Mouse (Mus musculus): Measurements from ENCODE around the gene AC124108.1. TPM values are rescaled to one million over a fixed set of nuclear protein-coding genes. Genes with fewer than 3 reads are reported as not detected.

The AC124108.1 gene
- total RNA-seq, 1 experiment = 5.0 TPM

GRCm38 (mm10) chr1:132200562-132201510 is 9.6 kb downstream of the AC124108.1 start:
- H3K9ac ChIP-seq (ENCODE audit: insufficient read depth, low read depth, low read length, poor library complexity, severe bottlenecking) = peak overlapping the region; percentile 42; the same call in 1 of the 2 replicates
- H3K27ac ChIP-seq (ENCODE audit: insufficient read depth, low read depth, low read length, poor library complexity, severe bottlenecking) = peak overlapping the region; percentile 96
- peak; percentile 88 for TF ChIP-seq HCFC1 (IDR thresholded peaks at IDR 0.05; ENCODE audit: borderline replicate concordance, insufficient read depth, low read length)
- TF ChIP-seq MAFK (IDR thresholded peaks at IDR 0.05; ENCODE audit: insufficient read depth, low read depth, low read length) = no peak
- peaks cover 2 to 44% of the 10 kb centered on the region in 2 experiments; a peak in 2 of 4 replicates for H3K4me1 ChIP-seq (ENCODE audit: control insufficient read depth in 2 of 2, insufficient read depth in 2 of 2, low read length in 2 of 2, poor library complexity in 1 of 2)
- peaks cover 2% of the 10 kb centered on the region; the same call in 1 of the 2 replicates for H3K36me3 ChIP-seq (ENCODE audit: control insufficient read depth, insufficient read depth, low read length, poor library complexity, severe bottlenecking)
- in situ Hi-C loops (cut with MboI; ENCODE audit: low sequenced_read_pairs in 2 of 2, unreplicated experiment in 2 of 2) = no loop called here
- H3K9me3 ChIP-seq (ENCODE audit: control insufficient read depth, insufficient read depth, low read depth, low read length) = no peaks in the 10 kb centered on the region
- peak; percentile 92 for DNase-seq (ENCODE audit: low read depth, low spot score)
- H3K4me3 ChIP-seq (ENCODE audit: insufficient read depth in 1 of 2, low read depth in 1 of 2, low read length in 2 of 2, poor library complexity in 1 of 2, severe bottlenecking in 1 of 2) = peak overlapping the region in 1 of 2 experiments; percentile 53; a peak in 2 of 4 replicates

- Histone ChIP-seq H3K27ac (ENCODE audit: insufficient read depth, low read depth, low read length, poor library complexity, severe bottlenecking) (peak overlapping the region; percentile 96), H3K4me3 (ENCODE audit: insufficient read depth in 1 of 2, low read depth in 1 of 2, low read length in 2 of 2, poor library complexity in 1 of 2, severe bottlenecking in 1 of 2) (peak overlapping the region in 1 of 2 experiments; percentile 32; a peak in 2 of 4 replicates), H3K4me1 (ENCODE audit: control insufficient read depth in 2 of 2, insufficient read depth in 2 of 2, low read length in 2 of 2, poor library complexity in 1 of 2) (peaks cover 4 to 47% of the 10 kb centered on the region in 2 experiments; a peak in 2 of 4 replicates), H3K9me3 (ENCODE audit: control insufficient read depth, insufficient read depth, low read depth, low read length) (no peaks in the 10 kb centered on the region), H3K9ac (ENCODE audit: insufficient read depth, low read depth, low read length, poor library complexity, severe bottlenecking) (0 out of 2 replicates have a peak overlapping the region, but pooled peaks have one; percentile 8), H3K36me3 (ENCODE audit: control insufficient read depth, insufficient read depth, low read length, poor library complexity, severe bottlenecking) (peaks cover 2% of the 10 kb centered on the region; the same call in 1 of the 2 replicates)
- in situ Hi-C loops (cut with MboI; ENCODE audit: low sequenced_read_pairs in 2 of 2, unreplicated experiment in 2 of 2) = no loop called here
- TF ChIP-seq CHD2 (IDR thresholded peaks at IDR 0.05; ENCODE audit: low read depth, low read length) (no peak), ZC3H11A (IDR thresholded peaks at IDR 0.05; ENCODE audit: borderline replicate concordance, low read depth, low read length) (no peak), ZNF384 (IDR thresholded peaks at IDR 0.05; ENCODE audit: low read depth, low read length) (no peak), HCFC1 (IDR thresholded peaks at IDR 0.05; ENCODE audit: borderline replicate concordance, insufficient read depth, low read length) (no peak), MAFK (IDR thresholded peaks at IDR 0.05; ENCODE audit: insufficient read depth, low read depth, low read length) (no peak)
- DNase-seq (ENCODE audit: low read depth, low spot score) = no peak
Measured at GRCm38 (mm10) chr1:132201511-132201860, 10.2 kb downstream of the AC124108.1 start.

GRCm38 (mm10) chr1:132201936-132202335 is 10.7 kb downstream of the AC124108.1 start:
- peaks cover 2% of the 10 kb centered on the region; the same call in 1 of the 2 replicates for H3K36me3 ChIP-seq (ENCODE audit: control insufficient read depth, insufficient read depth, low read length, poor library complexity, severe bottlenecking)
- in situ Hi-C loops (cut with MboI; ENCODE audit: low sequenced_read_pairs in 2 of 2, unreplicated experiment in 2 of 2) = no loop called here
- H3K9me3 ChIP-seq (ENCODE audit: control insufficient read depth, insufficient read depth, low read depth, low read length) = no peaks in the 10 kb centered on the region
- peak overlapping the region; percentile 17; the same call in 1 of the 2 replicates for H3K9ac ChIP-seq (ENCODE audit: insufficient read depth, low read depth, low read length, poor library complexity, severe bottlenecking)
- H3K27ac ChIP-seq (ENCODE audit: insufficient read depth, low read depth, low read length, poor library complexity, severe bottlenecking) = peak overlapping the region; percentile 96
- H3K4me1 ChIP-seq (ENCODE audit: control insufficient read depth in 2 of 2, insufficient read depth in 2 of 2, low read length in 2 of 2, poor library complexity in 1 of 2) = peaks cover 4 to 43% of the 10 kb centered on the region in 2 experiments; a peak in 2 of 4 replicates
- TF ChIP-seq HCFC1 (IDR thresholded peaks at IDR 0.05; ENCODE audit: borderline replicate concordance, insufficient read depth, low read length) (no peak), ZNF384 (IDR thresholded peaks at IDR 0.05; ENCODE audit: low read depth, low read length) (no peak), MAFK (IDR thresholded peaks at IDR 0.05; ENCODE audit: insufficient read depth, low read depth, low read length) (no peak), ZC3H11A (IDR thresholded peaks at IDR 0.05; ENCODE audit: borderline replicate concordance, low read depth, low read length) (no peak), CHD2 (IDR thresholded peaks at IDR 0.05; ENCODE audit: low read depth, low read length) (no peak)
- DNase-seq (ENCODE audit: low read depth, low spot score) = no peak
- peak overlapping the region in 1 of 2 experiments; percentile 32; a peak in 2 of 4 replicates for H3K4me3 ChIP-seq (ENCODE audit: insufficient read depth in 1 of 2, low read depth in 1 of 2, low read length in 2 of 2, poor library complexity in 1 of 2, severe bottlenecking in 1 of 2)

GRCm38 (mm10) chr1:132202771-132203170 is 11.5 kb downstream of the AC124108.1 start:
- H3K9ac ChIP-seq (ENCODE audit: insufficient read depth, low read depth, low read length, poor library complexity, severe bottlenecking) = no peak overlapping the region; the same call in 1 of the 2 replicates
- H3K4me1 ChIP-seq (ENCODE audit: control insufficient read depth in 2 of 2, insufficient read depth in 2 of 2, low read length in 2 of 2, poor library complexity in 1 of 2) = peaks cover 2 to 46% of the 10 kb centered on the region in 2 experiments; a peak in 2 of 4 replicates
- DNase-seq (ENCODE audit: low read depth, low spot score) = no peak
- no peaks in the 10 kb centered on the region for H3K9me3 ChIP-seq (ENCODE audit: control insufficient read depth, insufficient read depth, low read depth, low read length)
- TF ChIP-seq ZC3H11A (IDR thresholded peaks at IDR 0.05; ENCODE audit: borderline replicate concordance, low read depth, low read length) (no peak), MAFK (IDR thresholded peaks at IDR 0.05; ENCODE audit: insufficient read depth, low read depth, low read length) (no peak), CHD2 (IDR thresholded peaks at IDR 0.05; ENCODE audit: low read depth, low read length) (no peak), ZNF384 (IDR thresholded peaks at IDR 0.05; ENCODE audit: low read depth, low read length) (no peak), HCFC1 (IDR thresholded peaks at IDR 0.05; ENCODE audit: borderline replicate concordance, insufficient read depth, low read length) (no peak)
- in situ Hi-C loops (cut with MboI; ENCODE audit: low sequenced_read_pairs in 2 of 2, unreplicated experiment in 2 of 2) = no loop called here
- no peak overlapping the region for H3K4me3 ChIP-seq (ENCODE audit: insufficient read depth in 1 of 2, low read depth in 1 of 2, low read length in 2 of 2, poor library complexity in 1 of 2, severe bottlenecking in 1 of 2)
- peaks cover 2% of the 10 kb centered on the region; the same call in 1 of the 2 replicates for H3K36me3 ChIP-seq (ENCODE audit: control insufficient read depth, insufficient read depth, low read length, poor library complexity, severe bottlenecking)
- no peak overlapping the region; the same call in 1 of the 2 replicates for H3K27ac ChIP-seq (ENCODE audit: insufficient read depth, low read depth, low read length, poor library complexity, severe bottlenecking)
